Mouse (Mus musculus) liver, adult 2 months (tissue): ENCODE data around the gene Cep126. TPM values are rescaled to one million over a fixed set of nuclear protein-coding genes. Genes with fewer than 3 reads are reported as not detected.

Experiments
- DNase-seq: peaks from one replicate; pipeline ENCODE4 v3.0.0-alpha.2; 2011; ENCODE audit warnings: low read depth, low spot score; ENCODE audit errors: extremely low read depth
- H3K27ac ChIP-seq: fragments of 200-500 bp; replicated peaks from 2 replicates; pipeline ENCODE4 v1.5.1; 2012; ENCODE audit warnings: low read depth, mild to moderate bottlenecking, control low read depth, inconsistent platforms, low read length; ENCODE audit not compliant: insufficient read depth
- H3K27me3 ChIP-seq: fragments of 200-500 bp; 2 replicates; pipeline ENCODE4 v1.6.1; 2012; ENCODE audit warnings: mild to moderate bottlenecking, moderate library complexity, low read length, inconsistent platforms; ENCODE audit not compliant: control insufficient read depth, insufficient read depth
- H3K36me3 ChIP-seq: fragments of 200-500 bp; 2 replicates; pipeline ENCODE4 v1.6.1; 2012; ENCODE audit warnings: low read length, inconsistent platforms; ENCODE audit not compliant: control insufficient read depth, insufficient read depth
- H3K4me1 ChIP-seq: fragments of 200-500 bp; 2 replicates; pipeline ENCODE4 v1.6.1; 2011; ENCODE audit warnings: low read length; ENCODE audit not compliant: control insufficient read depth, insufficient read depth
- H3K4me3 ChIP-seq: fragments of 200-500 bp; 2 replicates; pipeline ENCODE4 v1.5.1; 2011; ENCODE audit warnings: low read depth, mild to moderate bottlenecking, control low read depth, low read length, moderate library complexity; ENCODE audit not compliant: insufficient read depth
- H3K79me2 ChIP-seq: fragments of 200-500 bp; 2 replicates; pipeline ENCODE4 v1.6.1; 2012; ENCODE audit warnings: inconsistent platforms, mild to moderate bottlenecking, low read length, moderate library complexity; ENCODE audit not compliant: control insufficient read depth, insufficient read depth
- H3K9ac ChIP-seq: fragments of 200-500 bp; 2 replicates; pipeline ENCODE4 v1.6.1; 2012; ENCODE audit warnings: low read depth, mild to moderate bottlenecking, control low read depth, inconsistent platforms, low read length
- CTCF ChIP-seq: fragments of 200-500 bp; IDR thresholded peaks from 2 replicates; pipeline ENCODE4 v1.5.1; 2011; ENCODE audit warnings: low read depth, low read length, control low read depth
- POLR2A ChIP-seq: fragments of 200-500 bp; IDR thresholded peaks from 2 replicates; pipeline ENCODE4 v1.6.1; 2011; ENCODE audit warnings: low read length, control low read depth; ENCODE audit not compliant: insufficient read depth; ENCODE audit errors: extremely low read depth
- WGBS: fragments of 180-500 bp; shearing (Covaris S2); methylation state at CpG from one replicate; pipeline ENCODE4 v1.1.7; 2018; 5-methylcytosine and 5-hydroxymethylcytosine counted together
- polyA plus RNA-seq: library from polyadenylated mRNA; depleted of rRNA; stranded (reverse); fragments of >200 nt; gene quantifications from 2 replicates; pipeline ENCODE4 v1.2.3, GENCODE M21; 2012
- total RNA-seq: library from RNA; depleted of rRNA; stranded (reverse); fragments of >200 nt; gene quantifications from 2 replicates; pipeline ENCODE4 v1.2.3, GENCODE M21; 2014

The Cep126 gene
- total and polyA plus RNA-seq, 2 experiments, result 0.02 to 0.37 TPM

- H3K36me3 ChIP-seq, result no peaks in the 10 kb centered on the region
- no peaks in the 10 kb centered on the region for H3K27me3 ChIP-seq
- no peaks in the 10 kb centered on the region for H3K4me1 ChIP-seq
- DNase-seq, result no peak
- H3K27ac ChIP-seq, result no peak overlapping the region
- TF ChIP-seq POLR2A (no peak), CTCF (no peak)
- no peaks in the 10 kb centered on the region for H3K79me2 ChIP-seq
- no peak overlapping the region for H3K9ac ChIP-seq
- H3K4me3 ChIP-seq, result no peak overlapping the region
- 82% methylated on average over 8 of the region's 8 CpGs for WGBS
Measured at GRCm38 (mm10) chr9:8123495-8123894, 10.6 kb downstream of the Cep126 start.

GRCm38 (mm10) chr9:8114516-8114915 is 19.6 kb downstream of the Cep126 start:
- no peak overlapping the region for H3K4me3 ChIP-seq
- no peaks in the 10 kb centered on the region for H3K79me2 ChIP-seq
- 87% methylated on average over 5 of the region's 5 CpGs for WGBS
- no peak for DNase-seq
- H3K27ac ChIP-seq, result no peak overlapping the region
- no peaks in the 10 kb centered on the region for H3K27me3 ChIP-seq
- H3K36me3 ChIP-seq, result no peaks in the 10 kb centered on the region
- no peaks in the 10 kb centered on the region for H3K4me1 ChIP-seq
- no peak overlapping the region for H3K9ac ChIP-seq
- TF ChIP-seq POLR2A (no peak), CTCF (no peak)

- WGBS, result 85% methylated on average over 4 of the region's 4 CpGs
- H3K4me1 ChIP-seq, result no peaks in the 10 kb centered on the region
- H3K79me2 ChIP-seq, result no peaks in the 10 kb centered on the region
- H3K36me3 ChIP-seq, result no peaks in the 10 kb centered on the region
- TF ChIP-seq POLR2A (no peak), CTCF (no peak)
- DNase-seq, result no peak
- no peak overlapping the region for H3K27ac ChIP-seq
- no peak overlapping the region for H3K9ac ChIP-seq
- H3K27me3 ChIP-seq, result no peaks in the 10 kb centered on the region
- H3K4me3 ChIP-seq, result no peak overlapping the region
Measured at GRCm38 (mm10) chr9:8103050-8103449, 31.0 kb downstream of the Cep126 start.

DNA sequence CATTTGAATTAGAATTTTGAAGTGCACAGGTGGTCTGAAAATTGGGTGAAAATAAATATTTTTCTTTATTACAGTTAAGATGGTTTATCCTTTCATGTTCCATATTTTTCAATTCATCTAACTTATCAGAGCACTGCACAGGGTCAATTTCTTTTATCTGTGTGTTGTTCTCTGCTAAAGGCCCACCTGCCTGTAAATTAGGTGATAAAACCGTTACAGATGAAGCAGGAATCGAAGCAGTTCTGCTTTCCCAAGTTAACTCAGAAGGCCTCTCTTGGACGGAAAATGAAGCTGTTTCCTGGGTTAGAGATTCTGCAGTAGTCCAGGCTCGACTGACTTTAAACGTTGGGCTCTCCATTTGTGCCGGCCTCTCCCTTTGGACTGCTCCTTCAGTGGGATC is 33.1 kb downstream of the Cep126 start:
- WGBS, result 79% methylated on average over 6 of the region's 6 CpGs
- no peaks in the 10 kb centered on the region for H3K27me3 ChIP-seq
- DNase-seq, result no peak
- no peak overlapping the region for H3K4me3 ChIP-seq
- H3K79me2 ChIP-seq, result no peaks in the 10 kb centered on the region
- no peak overlapping the region for H3K27ac ChIP-seq
- no peaks in the 10 kb centered on the region for H3K36me3 ChIP-seq
- no peaks in the 10 kb centered on the region for H3K4me1 ChIP-seq
- no peak overlapping the region for H3K9ac ChIP-seq
- no peak for TF ChIP-seq CTCF
- no peak for TF ChIP-seq POLR2A

GRCm38 (mm10) chr9:8078882-8079281 is 55.2 kb downstream of the Cep126 start:
- 35% methylated on average over 5 of the region's 5 CpGs for WGBS
- Histone ChIP-seq H3K36me3 (no peaks in the 10 kb centered on the region), H3K4me1 (no peaks in the 10 kb centered on the region), H3K4me3 (no peak overlapping the region), H3K9ac (no peak overlapping the region), H3K27ac (no peak overlapping the region), H3K79me2 (no peaks in the 10 kb centered on the region), H3K27me3 (no peaks in the 10 kb centered on the region)
- DNase-seq, result peak; percentile 46
- TF ChIP-seq CTCF (no peak), POLR2A (no peak)

GRCm38 (mm10) chr9:8074345-8074744 is 59.7 kb downstream of the Cep126 start:
- DNase-seq, result peak; percentile 28
- H3K4me1 ChIP-seq, result no peaks in the 10 kb centered on the region

More at GRCm38 (mm10) chr9:8074345-8074744, 59.7 kb downstream of the Cep126 start:
- Histone ChIP-seq H3K79me2 (no peaks in the 10 kb centered on the region), H3K9ac (no peak overlapping the region), H3K27ac (no peak overlapping the region), H3K36me3 (no peaks in the 10 kb centered on the region), H3K27me3 (no peaks in the 10 kb centered on the region), H3K4me3 (no peak overlapping the region)
- TF ChIP-seq POLR2A (no peak), CTCF (peak; percentile 37; the same call in 1 of the 2 replicates)
